Mouse (Mus musculus): ENCODE data around the gene Gmeb2. TPM values are rescaled to one million over a fixed set of nuclear protein-coding genes. Genes with fewer than 3 reads are reported as not detected.
A peak's percentile ranks its signal among the peaks of the same experiment; 100 is the strongest.

The Gmeb2 gene
- polyA plus RNA-seq, 1 experiment = 12.8 TPM

DNA sequence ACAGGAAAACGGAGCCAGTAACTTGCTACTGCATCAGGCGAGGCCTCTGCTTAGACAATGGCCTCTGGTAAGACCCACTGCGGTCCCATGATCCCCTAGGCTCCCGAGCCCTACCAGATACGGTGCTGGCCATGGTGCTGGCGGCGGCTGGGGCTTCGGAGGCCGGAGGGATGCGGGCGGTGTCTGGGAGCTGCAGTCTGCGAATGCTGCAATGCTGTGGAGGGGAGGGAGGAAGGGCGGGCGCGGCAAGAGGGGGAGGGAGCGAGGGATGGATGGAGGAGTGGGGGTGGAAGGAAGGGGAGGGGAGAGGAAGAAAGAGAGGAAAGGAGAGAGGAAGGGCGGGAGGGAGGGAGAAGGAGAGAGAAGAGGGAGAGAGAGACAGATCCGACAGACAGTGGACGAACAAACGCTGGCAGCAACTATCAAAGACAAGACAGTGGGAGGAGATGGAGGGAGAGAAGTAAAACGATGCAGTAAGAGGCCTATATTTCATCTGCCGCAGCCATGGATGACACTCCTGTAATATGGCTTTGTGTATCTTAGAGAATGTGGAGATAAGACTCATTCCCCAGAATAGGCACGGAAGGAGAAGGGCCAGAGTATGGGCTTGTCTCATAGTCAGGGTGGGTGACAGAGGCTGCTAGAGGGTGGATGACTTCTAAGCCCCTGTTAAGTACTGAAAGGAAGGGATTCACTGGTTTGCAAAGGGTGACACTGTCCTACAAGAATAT is 26.4 kb upstream of the Gmeb2 start, which contains the start of gene Stmn3:
TSS of gene Stmn3 (minus strand) at position 421 of the 731 bp plus-strand sequence.
- H3K36me3 ChIP-seq (ENCODE audit: control insufficient read depth, insufficient read depth, low read length) = no peaks in the 10 kb centered on the region

DNA sequence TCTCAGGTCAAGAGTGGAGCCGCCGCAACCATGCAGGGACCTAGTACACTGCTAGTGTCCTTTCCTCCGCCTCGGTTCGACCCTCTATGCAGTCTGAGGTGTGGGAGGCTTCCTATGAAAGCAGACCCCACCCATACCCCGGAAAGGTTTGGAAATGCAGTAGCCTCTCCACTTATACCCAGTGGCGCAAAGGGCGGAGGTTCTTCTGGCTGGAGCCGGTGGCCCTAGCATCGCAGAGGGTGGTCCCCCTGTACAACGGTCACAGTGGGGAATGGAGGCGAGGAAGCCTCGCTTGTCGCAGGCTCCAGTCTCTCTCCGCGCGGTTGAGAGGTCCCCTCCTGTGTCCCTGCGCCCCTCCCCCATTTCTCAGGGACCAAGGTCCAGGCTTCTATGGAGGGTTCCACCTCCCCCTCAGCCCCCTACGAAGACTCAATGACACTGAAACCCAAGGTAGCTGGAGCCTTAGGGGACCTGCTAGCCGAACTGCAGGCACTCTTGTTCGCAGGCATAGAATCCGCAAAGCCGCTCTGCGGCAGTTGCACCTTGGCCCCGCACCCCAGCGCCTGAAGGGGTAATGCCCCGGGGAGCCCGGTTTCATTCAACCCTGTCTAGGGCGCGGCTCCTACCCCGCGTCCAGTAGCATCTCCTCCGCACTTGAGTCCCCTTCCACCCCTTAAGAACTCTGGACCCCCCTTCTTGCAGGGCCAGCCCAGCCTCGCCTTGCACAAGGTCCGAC is 25.7 kb upstream of the Gmeb2 start:
- WGBS = 7% methylated on average over 35 of the region's 35 CpGs
- no peak for TF ChIP-seq CTCF (conservative IDR thresholded peaks at IDR 0.05; ENCODE audit: insufficient read depth, insufficient read length, low read depth, low read length)
- TF ChIP-seq POLR2A (IDR thresholded peaks at IDR 0.05; ENCODE audit: low read depth, low read length) = no peak
- H3K4me3 ChIP-seq (ENCODE audit: insufficient read depth, low read depth, low read length) = no peak overlapping the region
- H3K4me1 ChIP-seq (ENCODE audit: control insufficient read depth, insufficient read depth, low read length) = peaks cover 5% of the 10 kb centered on the region; the same call in 1 of the 2 replicates
- no peaks in the 10 kb centered on the region for H3K27me3 ChIP-seq (replicated peaks; ENCODE audit: control insufficient read depth, insufficient read depth, low read length)
- H3K27ac ChIP-seq (ENCODE audit: insufficient read depth, low read depth, low read length) = no peak overlapping the region
- H3K36me3 ChIP-seq (ENCODE audit: control insufficient read depth, insufficient read depth, low read length) = no peaks in the 10 kb centered on the region
- no peak for DNase-seq

More for the DNA sequence above, 26.4 kb upstream of the Gmeb2 start, which contains the start of gene Stmn3:
- TF ChIP-seq POLR2A (IDR thresholded peaks at IDR 0.05; ENCODE audit: low read depth, low read length) (no peak), CTCF (conservative IDR thresholded peaks at IDR 0.05; ENCODE audit: insufficient read depth, insufficient read length, low read depth, low read length) (no peak)
- H3K4me3 ChIP-seq (ENCODE audit: insufficient read depth, low read depth, low read length) = no peak within 1 kb of the TSS
- peaks cover 5% of the 10 kb centered on the region for H3K4me1 ChIP-seq (ENCODE audit: control insufficient read depth, insufficient read depth, low read length)
- 7% methylated on average over 21 of the region's 23 CpGs for WGBS
- no peak within 1 kb of the TSS for H3K27ac ChIP-seq (ENCODE audit: insufficient read depth, low read depth, low read length)
- peak; percentile 29 for DNase-seq
- H3K27me3 ChIP-seq (replicated peaks; ENCODE audit: control insufficient read depth, insufficient read depth, low read length) = no peaks in the 10 kb centered on the region

DNA sequence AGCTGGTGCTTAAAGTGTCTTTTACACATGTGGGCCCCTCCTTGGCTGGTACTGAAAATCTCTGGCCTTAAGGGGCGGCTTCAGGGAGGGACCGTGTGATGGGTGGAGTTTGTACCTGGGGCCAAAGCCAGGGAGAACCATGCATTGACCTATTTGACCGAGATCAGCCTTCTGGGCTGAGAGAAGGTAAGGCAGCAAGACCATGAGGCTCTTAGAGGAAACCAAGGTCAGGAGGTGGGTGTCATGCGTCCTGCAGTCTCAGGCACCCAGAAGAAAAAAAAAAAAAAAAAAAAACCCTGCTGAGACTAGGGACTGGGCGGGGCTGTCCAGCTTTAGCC is 25.1 kb upstream of the Gmeb2 start:
- TF ChIP-seq CTCF (conservative IDR thresholded peaks at IDR 0.05; ENCODE audit: insufficient read depth, insufficient read length, low read depth, low read length) (no peak), POLR2A (IDR thresholded peaks at IDR 0.05; ENCODE audit: low read depth, low read length) (no peak)
- WGBS = 18% methylated on average over 5 of the region's 5 CpGs
- Histone ChIP-seq H3K27ac (ENCODE audit: insufficient read depth, low read depth, low read length) (no peak overlapping the region), H3K4me3 (ENCODE audit: insufficient read depth, low read depth, low read length) (no peak overlapping the region), H3K36me3 (ENCODE audit: control insufficient read depth, insufficient read depth, low read length) (no peaks in the 10 kb centered on the region), H3K27me3 (replicated peaks; ENCODE audit: control insufficient read depth, insufficient read depth, low read length) (no peaks in the 10 kb centered on the region), H3K4me1 (ENCODE audit: control insufficient read depth, insufficient read depth, low read length) (peaks cover 5% of the 10 kb centered on the region; the same call in 1 of the 2 replicates)
- DNase-seq = no peak

DNA sequence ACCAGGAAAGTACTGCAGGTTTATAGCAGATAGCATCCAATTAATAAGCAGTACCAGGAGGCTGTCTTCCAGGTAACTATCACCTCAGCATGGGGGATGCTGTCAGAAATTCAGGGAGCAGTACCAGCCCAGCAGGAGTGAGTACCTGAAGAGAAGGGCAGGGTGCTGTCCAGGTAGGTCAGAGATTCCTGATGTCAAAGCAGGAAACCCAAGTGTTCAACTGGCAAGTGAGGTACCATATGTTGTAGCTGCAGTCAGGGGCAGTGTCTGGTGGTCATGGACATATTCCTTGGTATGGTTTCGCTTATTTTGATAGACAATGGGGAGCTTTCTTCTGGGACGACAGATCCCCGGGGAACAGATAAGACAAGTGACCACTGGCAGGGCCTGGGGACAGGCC is 24.6 kb upstream of the Gmeb2 start:
- H3K4me3 ChIP-seq (ENCODE audit: insufficient read depth, low read depth, low read length) = no peak overlapping the region
- 86% methylated on average over 3 of the region's 3 CpGs for WGBS
- DNase-seq = no peak
- no peak for TF ChIP-seq POLR2A (IDR thresholded peaks at IDR 0.05; ENCODE audit: low read depth, low read length)
- no peak for TF ChIP-seq CTCF (conservative IDR thresholded peaks at IDR 0.05; ENCODE audit: insufficient read depth, insufficient read length, low read depth, low read length)
- H3K27me3 ChIP-seq (replicated peaks; ENCODE audit: control insufficient read depth, insufficient read depth, low read length) = no peaks in the 10 kb centered on the region
- H3K36me3 ChIP-seq (ENCODE audit: control insufficient read depth, insufficient read depth, low read length) = no peaks in the 10 kb centered on the region
- no peak overlapping the region for H3K27ac ChIP-seq (ENCODE audit: insufficient read depth, low read depth, low read length)
- peaks cover 5% of the 10 kb centered on the region; the same call in 1 of the 2 replicates for H3K4me1 ChIP-seq (ENCODE audit: control insufficient read depth, insufficient read depth, low read length)

DNA sequence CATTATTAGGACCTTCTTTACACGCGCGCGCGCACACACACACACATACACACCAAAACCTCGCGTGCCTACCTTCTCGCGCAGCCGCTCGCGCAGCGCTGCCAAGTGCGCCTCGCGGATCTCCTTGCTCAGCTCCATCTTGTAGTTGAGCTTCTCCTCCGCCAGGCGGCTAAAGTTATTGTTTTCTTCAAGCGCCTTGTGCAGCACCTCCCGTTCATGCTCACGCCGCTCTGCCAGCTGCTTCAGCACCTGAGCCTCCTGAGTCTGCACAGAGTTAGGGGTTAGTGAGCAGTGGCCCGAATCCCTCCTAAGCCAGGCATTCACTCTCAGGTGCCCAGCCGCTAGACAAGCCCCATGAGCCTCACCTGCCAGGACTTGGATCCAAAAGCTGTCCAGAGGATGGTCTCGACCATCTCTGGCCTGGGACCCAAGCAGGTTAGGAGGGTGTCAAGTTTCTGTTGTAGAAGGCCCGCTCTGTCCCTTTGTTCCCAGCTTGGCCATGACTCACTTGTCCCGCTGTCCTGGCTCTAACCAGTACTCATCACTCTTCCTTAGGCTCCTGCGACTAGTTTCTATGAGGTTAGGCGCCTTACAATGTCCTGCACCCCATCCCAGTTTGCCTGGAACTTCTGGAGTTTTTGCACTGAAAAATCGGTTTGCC is 19.4 kb upstream of the Gmeb2 start:
- no peaks in the 10 kb centered on the region; the same call in 1 of the 2 replicates for H3K4me1 ChIP-seq (ENCODE audit: control insufficient read depth, insufficient read depth, low read length)
- H3K27ac ChIP-seq (ENCODE audit: insufficient read depth, low read depth, low read length) = no peak overlapping the region
- no peaks in the 10 kb centered on the region for H3K36me3 ChIP-seq (ENCODE audit: control insufficient read depth, insufficient read depth, low read length)
- peak; percentile 66 for DNase-seq
- no peaks in the 10 kb centered on the region for H3K27me3 ChIP-seq (replicated peaks; ENCODE audit: control insufficient read depth, insufficient read depth, low read length)
- 14% methylated on average over 30 of the region's 30 CpGs for WGBS
- peak; percentile 54 for TF ChIP-seq CTCF (conservative IDR thresholded peaks at IDR 0.05; ENCODE audit: insufficient read depth, insufficient read length, low read depth, low read length)
- TF ChIP-seq POLR2A (IDR thresholded peaks at IDR 0.05; ENCODE audit: low read depth, low read length) = no peak
- H3K4me3 ChIP-seq (ENCODE audit: insufficient read depth, low read depth, low read length) = no peak overlapping the region

DNA sequence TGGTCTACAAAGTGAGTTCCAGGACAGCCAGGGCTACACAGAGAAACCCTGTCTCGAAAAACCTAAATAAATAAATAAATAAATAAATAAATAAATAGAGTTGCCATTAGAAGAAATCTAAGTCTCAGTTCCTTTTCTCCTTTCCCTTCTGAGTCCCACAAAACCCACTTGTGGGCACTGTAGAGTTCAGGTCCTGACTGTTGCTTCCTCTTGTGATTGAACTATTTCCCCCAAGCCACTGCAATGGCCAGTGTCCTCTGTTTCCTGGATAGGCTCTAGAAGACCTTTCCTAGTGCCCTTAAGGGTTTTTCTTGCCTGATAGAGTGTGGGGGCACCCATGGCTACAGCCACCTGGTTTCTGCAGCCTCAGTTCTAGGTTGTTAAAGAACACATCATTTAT is 17.1 kb upstream of the Gmeb2 start:
- no peak overlapping the region for H3K27ac ChIP-seq (ENCODE audit: insufficient read depth, low read depth, low read length)
- no peak overlapping the region for H3K4me3 ChIP-seq (ENCODE audit: insufficient read depth, low read depth, low read length)
- no peaks in the 10 kb centered on the region for H3K36me3 ChIP-seq (ENCODE audit: control insufficient read depth, insufficient read depth, low read length)
- H3K27me3 ChIP-seq (replicated peaks; ENCODE audit: control insufficient read depth, insufficient read depth, low read length) = no peaks in the 10 kb centered on the region
- H3K4me1 ChIP-seq (ENCODE audit: control insufficient read depth, insufficient read depth, low read length) = no peaks in the 10 kb centered on the region; the same call in 1 of the 2 replicates
- no peak for DNase-seq
- TF ChIP-seq POLR2A (IDR thresholded peaks at IDR 0.05; ENCODE audit: low read depth, low read length) (no peak), CTCF (conservative IDR thresholded peaks at IDR 0.05; ENCODE audit: insufficient read depth, insufficient read length, low read depth, low read length) (no peak)
- 74% methylated on average over 1 of the region's 1 CpGs for WGBS

Measured in kidney, adult 2 months (tissue).